Mouse (Mus musculus) embryonic facial prominence, embryonic 11.5 days (tissue): Measurements from ENCODE around the gene Mtap. TPM values are rescaled to one million over a fixed set of nuclear protein-coding genes. Genes with fewer than 3 reads are reported as not detected.

Experiments used
- ATAC-seq: fragments of 200-750 bp; cut with Nextera tagmentation; replicated peaks from 2 replicates; pipeline ENCODE4 v1.8.0; 2017; ENCODE audit warnings: low read depth; ENCODE audit not compliant: insufficient number of reproducible peaks, low FRiP score, low TSS enrichment
- DNase-seq: peaks from one replicate; pipeline ENCODE4 v3.0.0-alpha.2; 2015; ENCODE audit warnings: low spot score
- H3K27ac ChIP-seq: fragments of 300-500 bp; sonication (generic); replicated peaks from 2 replicates; pipeline ENCODE4 v1.5.1; 2014; ENCODE audit warnings: mild to moderate bottlenecking, low read depth, low read length, control low read depth
- H3K27me3 ChIP-seq: fragments of 300-500 bp; sonication (generic); 2 replicates; pipeline ENCODE4 v1.6.1; 2014; ENCODE audit warnings: mild to moderate bottlenecking, low read length, moderate library complexity, mixed read lengths; ENCODE audit not compliant: control insufficient read depth, insufficient read depth
- H3K36me3 ChIP-seq: fragments of 300-500 bp; sonication (generic); replicated peaks from 2 replicates; pipeline ENCODE4 v1.6.1; 2014; ENCODE audit warnings: low read depth, mild to moderate bottlenecking, low read length, moderate library complexity, mixed read lengths; ENCODE audit not compliant: control insufficient read depth, insufficient read depth
- H3K4me1 ChIP-seq: fragments of 300-500 bp; sonication (generic); 2 replicates; pipeline ENCODE4 v1.6.1; 2014; ENCODE audit warnings: low read length, mixed read lengths; ENCODE audit not compliant: control insufficient read depth, insufficient read depth
- H3K4me2 ChIP-seq: fragments of 300-500 bp; sonication (generic); 2 replicates; pipeline ENCODE4 v1.6.1; 2014; ENCODE audit warnings: low read depth, mild to moderate bottlenecking, control low read depth, low read length, moderate library complexity
- H3K4me3 ChIP-seq: fragments of 300-500 bp; sonication (generic); 2 replicates; pipeline ENCODE4 v1.5.1; 2014; ENCODE audit warnings: low read depth, low read length, control low read depth
- H3K9ac ChIP-seq: fragments of 300-500 bp; sonication (generic); replicated peaks from 2 replicates; pipeline ENCODE4 v1.6.1; 2014; ENCODE audit warnings: mild to moderate bottlenecking, control low read depth, low read length
- H3K9me3 ChIP-seq: fragments of 300-500 bp; sonication (generic); replicated peaks from 2 replicates; pipeline ENCODE4 v1.6.1; 2016; ENCODE audit warnings: mild to moderate bottlenecking, low read length, inconsistent platforms, mixed read lengths; ENCODE audit not compliant: control insufficient read depth
- WGBS: fragments of 180-500 bp; shearing (Covaris S2); extraction: QIAGEN DNeasy Blood & Tissue Kit; methylation state at CpG from one replicate; pipeline ENCODE4 v1.1.7; 2014; 5-methylcytosine and 5-hydroxymethylcytosine counted together
- polyA plus RNA-seq: library from polyadenylated mRNA; unstranded; fragments of >200 nt; fragmentation: Nextera tagmentation; extraction: Ambion mirVana; gene quantifications from 2 replicates; pipeline ENCODE4 v1.2.1, GENCODE M21; 2014

The Mtap gene
- polyA plus RNA-seq, 1 experiment from 2014 or later: 143 TPM

DNA sequence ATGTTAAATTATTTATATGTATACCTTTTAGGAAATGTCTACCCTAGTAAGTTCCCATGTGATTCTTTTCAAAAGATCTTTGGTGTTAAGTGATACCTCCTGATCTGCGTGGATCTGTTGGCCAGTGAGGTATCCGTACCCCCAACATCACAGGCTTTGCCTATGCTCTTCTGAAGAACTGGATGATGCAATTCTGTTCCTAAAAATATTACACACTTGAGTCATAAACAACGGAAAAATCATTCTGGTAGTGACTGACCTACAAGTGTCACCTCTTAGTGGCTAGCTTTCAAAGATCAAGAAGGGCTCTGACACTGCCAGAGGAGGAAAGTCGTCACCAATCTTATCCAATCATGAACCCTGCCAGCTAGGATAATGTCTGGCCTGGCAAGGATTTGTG lies 58.6 kb downstream of the Mtap start:
- WGBS: 84% methylated on average over 4 of the region's 4 CpGs
- no peaks in the 10 kb centered on the region for H3K36me3 ChIP-seq
- no peak for DNase-seq
- H3K4me1 ChIP-seq: no peaks in the 10 kb centered on the region
- no peak overlapping the region for H3K4me2 ChIP-seq
- no peaks in the 10 kb centered on the region for H3K9me3 ChIP-seq
- no peak overlapping the region for H3K27ac ChIP-seq
- H3K27me3 ChIP-seq: no peaks in the 10 kb centered on the region
- H3K9ac ChIP-seq: no peak overlapping the region
- no peak for ATAC-seq
- no peak overlapping the region for H3K4me3 ChIP-seq

DNA sequence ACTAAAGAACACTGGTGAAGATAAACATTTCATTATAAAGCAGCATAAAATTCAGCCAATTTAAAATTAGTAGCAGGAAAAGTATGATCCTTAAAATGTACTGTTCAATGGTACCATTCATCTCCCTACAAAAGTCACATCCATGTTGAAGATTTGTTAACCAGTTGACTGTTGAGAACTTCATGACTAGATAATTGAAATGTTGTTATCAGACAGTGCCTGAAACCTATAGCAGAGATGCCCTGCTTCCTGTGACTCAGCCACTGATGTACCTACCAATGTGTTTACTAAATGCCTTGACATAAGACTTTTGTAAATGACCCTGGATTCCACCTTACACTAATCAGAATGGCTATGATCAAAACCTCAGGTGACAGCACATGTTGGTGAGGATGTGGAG lies 60.2 kb downstream of the Mtap start:
- Histone ChIP-seq H3K4me1 (no peaks in the 10 kb centered on the region), H3K27ac (no peak overlapping the region), H3K9ac (no peak overlapping the region), H3K4me3 (no peak overlapping the region), H3K36me3 (no peaks in the 10 kb centered on the region), H3K9me3 (no peaks in the 10 kb centered on the region), H3K4me2 (no peak overlapping the region), H3K27me3 (no peaks in the 10 kb centered on the region)
- no peak for ATAC-seq
- no peak for DNase-seq

DNA sequence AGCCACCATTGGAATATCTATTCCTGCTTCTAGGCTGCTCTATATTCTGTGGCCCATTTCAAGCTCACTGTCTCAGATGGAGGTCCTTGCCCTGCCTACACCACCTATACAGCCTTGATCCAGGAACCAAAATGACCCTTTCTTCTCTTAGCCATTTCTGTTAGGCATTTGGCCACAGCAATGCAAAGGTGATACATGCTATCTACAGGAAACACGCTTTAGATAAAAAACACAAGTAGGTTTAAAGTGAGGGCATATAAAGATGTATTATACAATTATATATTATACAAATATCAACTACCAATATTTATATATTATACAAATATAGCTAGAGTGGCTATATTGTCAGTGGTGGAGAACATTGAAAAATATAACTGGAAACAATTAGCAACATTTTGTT lies 63.9 kb downstream of the Mtap start:
- H3K4me1 ChIP-seq: no peaks in the 10 kb centered on the region
- H3K9ac ChIP-seq: no peak overlapping the region
- H3K4me3 ChIP-seq: no peak overlapping the region
- H3K4me2 ChIP-seq: no peak overlapping the region
- no peaks in the 10 kb centered on the region for H3K36me3 ChIP-seq
- no peak for DNase-seq
- no peak for ATAC-seq
- H3K27ac ChIP-seq: no peak overlapping the region
- H3K27me3 ChIP-seq: no peaks in the 10 kb centered on the region
- 91% methylated on average over 1 of the region's 1 CpGs for WGBS
- no peaks in the 10 kb centered on the region for H3K9me3 ChIP-seq

DNA sequence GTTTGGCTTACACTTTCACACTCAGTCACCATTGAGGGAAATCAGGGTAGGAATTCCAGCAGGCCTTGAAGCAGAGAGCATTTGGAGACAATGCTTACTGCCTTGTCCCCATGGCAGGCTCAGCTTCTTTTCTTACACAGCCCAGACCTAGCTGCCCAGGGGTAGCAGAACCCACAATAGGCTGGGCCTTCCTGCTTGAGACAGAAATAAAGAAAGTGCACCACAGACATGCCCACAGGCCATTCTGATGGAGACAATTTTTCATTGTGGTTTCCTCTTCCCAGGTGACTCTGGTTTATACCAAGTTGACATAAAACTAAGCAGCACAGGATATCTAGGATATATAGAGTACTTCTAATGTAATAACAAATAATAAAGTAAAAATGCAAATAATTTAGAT lies 72.4 kb downstream of the Mtap start:
- Histone ChIP-seq H3K36me3 (no peaks in the 10 kb centered on the region), H3K9ac (no peak overlapping the region), H3K4me3 (no peak overlapping the region), H3K4me1 (no peaks in the 10 kb centered on the region), H3K27me3 (no peaks in the 10 kb centered on the region), H3K27ac (no peak overlapping the region), H3K9me3 (no peaks in the 10 kb centered on the region), H3K4me2 (no peak overlapping the region)
- no peak for DNase-seq
- no peak for ATAC-seq

DNA sequence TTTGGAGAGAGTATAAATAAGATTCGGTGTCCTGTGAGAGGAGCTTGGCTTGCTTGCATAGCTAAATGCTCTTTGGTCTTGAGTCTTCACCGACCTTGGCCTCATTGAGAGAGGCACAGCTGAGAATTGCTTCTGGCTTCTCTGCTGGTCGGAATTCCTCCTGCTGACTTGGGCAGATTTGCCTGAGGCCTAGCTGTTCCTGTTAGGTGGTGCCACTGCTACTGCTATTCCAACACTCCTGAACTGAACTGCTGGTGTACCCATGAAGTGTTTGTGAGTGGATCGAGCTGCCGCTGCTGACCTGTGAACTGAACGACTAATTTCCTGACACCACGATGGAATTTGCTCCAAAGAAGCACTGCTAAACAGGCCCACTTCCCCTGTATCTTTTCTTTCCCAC lies 73.4 kb downstream of the Mtap start:
- no peaks in the 10 kb centered on the region for H3K9me3 ChIP-seq
- no peak overlapping the region for H3K4me3 ChIP-seq
- DNase-seq: no peak
- H3K4me2 ChIP-seq: no peak overlapping the region
- no peak overlapping the region for H3K9ac ChIP-seq
- H3K27me3 ChIP-seq: no peaks in the 10 kb centered on the region
- H3K36me3 ChIP-seq: no peaks in the 10 kb centered on the region
- no peak for ATAC-seq
- no peaks in the 10 kb centered on the region for H3K4me1 ChIP-seq
- WGBS: 77% methylated on average over 7 of the region's 7 CpGs
- no peak overlapping the region for H3K27ac ChIP-seq

DNA sequence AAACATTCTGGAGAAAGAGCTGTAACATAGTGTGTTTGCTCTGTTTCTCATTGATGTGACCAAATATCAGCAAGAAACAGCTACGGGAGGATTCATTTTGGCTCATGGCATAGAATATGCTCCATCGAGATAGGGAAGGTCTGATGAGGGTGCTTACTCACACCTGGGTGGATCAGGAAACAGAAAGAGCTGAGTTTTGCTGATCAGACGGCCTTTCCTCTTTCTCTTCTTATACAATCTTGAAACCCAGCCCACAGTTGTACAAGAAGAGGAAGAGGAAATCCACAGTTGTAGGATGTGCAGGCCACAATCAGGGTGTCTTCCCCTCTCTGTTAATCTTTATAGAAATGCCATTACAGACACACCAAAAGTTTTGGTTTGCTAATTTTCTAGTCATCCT lies 75.3 kb downstream of the Mtap start:
- H3K36me3 ChIP-seq: no peaks in the 10 kb centered on the region
- no peak overlapping the region for H3K4me2 ChIP-seq
- H3K27ac ChIP-seq: no peak overlapping the region
- H3K4me1 ChIP-seq: no peaks in the 10 kb centered on the region
- ATAC-seq (no peak), DNase-seq (no peak)
- no peaks in the 10 kb centered on the region for H3K9me3 ChIP-seq
- WGBS: 78% methylated on average over 3 of the region's 3 CpGs
- H3K4me3 ChIP-seq: no peak overlapping the region
- H3K27me3 ChIP-seq: no peaks in the 10 kb centered on the region
- no peak overlapping the region for H3K9ac ChIP-seq

Other genes with a start within 250 kb of the Mtap start
- gene Cdkn2a, start 157.5 kb downstream of the Mtap start, polyA plus RNA-seq: not detected in 2 replicates
- gene Cdkn2b, start 173.9 kb downstream of the Mtap start, polyA plus RNA-seq: 1.4 and 2.2 TPM in 2 replicates